Mouse (Mus musculus): ENCODE data around the gene Mad2l2. TPM values are rescaled to one million over a fixed set of nuclear protein-coding genes. Genes with fewer than 3 reads are reported as not detected.
"Not testable (repeated sequence)": the region's sequence is repeated elsewhere in the genome, so short reads cannot be mapped to it uniquely, and the experiment has no call there.

Gene Mad2l2
- polyA plus RNA-seq, 1 experiment from 2014 or later: 47.6 TPM

DNA sequence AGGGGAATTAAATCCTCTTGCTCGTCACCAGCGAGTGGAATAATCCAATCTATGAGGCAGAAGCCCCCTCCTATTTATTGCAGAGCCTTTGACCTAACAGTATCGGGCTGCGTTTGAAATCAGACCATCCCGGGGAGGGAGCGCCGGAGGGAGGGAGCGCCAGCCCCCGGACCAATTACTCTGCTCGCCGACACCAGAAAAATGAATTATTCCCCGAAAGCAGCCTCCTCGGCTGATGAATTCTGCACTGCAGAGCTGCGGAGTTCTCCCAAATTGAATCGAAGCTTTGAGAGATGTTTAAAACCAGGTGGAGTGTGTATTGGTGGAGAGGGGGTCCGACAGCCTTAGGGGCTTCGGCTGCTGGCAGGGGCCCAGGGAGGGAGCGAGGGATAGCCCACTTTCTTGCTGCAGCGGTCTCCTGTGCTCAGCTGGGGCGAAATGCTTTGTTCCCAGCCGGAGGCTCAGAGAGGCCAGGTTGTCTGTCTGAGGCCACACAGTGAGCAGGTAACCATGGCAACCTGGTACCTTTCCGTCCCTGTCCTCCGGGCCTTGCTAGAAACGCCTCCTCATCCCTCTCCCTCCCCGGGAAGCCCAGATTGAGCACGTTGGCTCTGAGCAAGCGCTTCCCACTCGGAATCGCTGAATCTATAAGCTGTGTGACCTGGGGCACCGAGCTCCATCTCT, 43.8 kb downstream of the Mad2l2 start:
- Histone ChIP-seq H3K4me2 (ENCODE audit: low read depth, low read length) (no peak overlapping the region), H3K36me3 (ENCODE audit: control insufficient read depth, insufficient read depth, low read length) (no peaks in the 10 kb centered on the region), H3K9ac (ENCODE audit: low read length) (no peak overlapping the region), H3K4me3 (ENCODE audit: low read length) (no peak overlapping the region), H3K27me3 (ENCODE audit: control insufficient read depth, insufficient read depth, low read depth, low read length) (peaks cover 55% of the 10 kb centered on the region), H3K4me1 (replicated peaks; ENCODE audit: control insufficient read depth, insufficient read depth, low read length) (no peaks in the 10 kb centered on the region), H3K9me3 (ENCODE audit: control insufficient read depth, low read length) (no peaks in the 10 kb centered on the region), H3K27ac (ENCODE audit: low read length) (no peak overlapping the region)
- 2% methylated on average over 30 of the region's 30 CpGs for WGBS
- ATAC-seq (ENCODE audit: low read depth): no peak

DNA sequence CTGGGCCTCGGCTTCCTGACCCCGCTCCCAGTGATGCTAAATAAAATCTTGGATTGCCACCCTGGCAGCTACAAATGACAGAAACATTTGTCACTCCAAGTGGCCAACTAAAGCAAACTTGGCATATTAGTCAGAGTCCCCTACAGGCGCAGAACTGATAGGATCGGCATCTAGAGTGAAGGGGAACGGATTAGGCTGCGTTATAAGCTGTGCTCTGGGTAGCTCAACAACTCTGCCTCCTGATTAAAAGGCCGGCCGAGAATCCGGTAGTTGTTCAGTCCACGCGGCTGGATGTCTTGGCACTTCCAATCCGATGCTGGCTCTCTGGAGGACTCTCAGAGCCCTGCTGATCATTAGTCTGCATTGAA, 44.3 kb downstream of the Mad2l2 start:
- Histone ChIP-seq H3K27me3 (ENCODE audit: control insufficient read depth, insufficient read depth, low read depth, low read length) (peaks cover 54% of the 10 kb centered on the region), H3K4me2 (ENCODE audit: low read depth, low read length) (no peak overlapping the region), H3K4me1 (replicated peaks; ENCODE audit: control insufficient read depth, insufficient read depth, low read length) (no peaks in the 10 kb centered on the region), H3K4me3 (ENCODE audit: low read length) (no peak overlapping the region), H3K9ac (ENCODE audit: low read length) (no peak overlapping the region), H3K27ac (ENCODE audit: low read length) (no peak overlapping the region), H3K9me3 (ENCODE audit: control insufficient read depth, low read length) (no peaks in the 10 kb centered on the region), H3K36me3 (ENCODE audit: control insufficient read depth, insufficient read depth, low read length) (no peaks in the 10 kb centered on the region)
- WGBS: 17% methylated on average over 12 of the region's 12 CpGs
- no peak for ATAC-seq (ENCODE audit: low read depth)

DNA sequence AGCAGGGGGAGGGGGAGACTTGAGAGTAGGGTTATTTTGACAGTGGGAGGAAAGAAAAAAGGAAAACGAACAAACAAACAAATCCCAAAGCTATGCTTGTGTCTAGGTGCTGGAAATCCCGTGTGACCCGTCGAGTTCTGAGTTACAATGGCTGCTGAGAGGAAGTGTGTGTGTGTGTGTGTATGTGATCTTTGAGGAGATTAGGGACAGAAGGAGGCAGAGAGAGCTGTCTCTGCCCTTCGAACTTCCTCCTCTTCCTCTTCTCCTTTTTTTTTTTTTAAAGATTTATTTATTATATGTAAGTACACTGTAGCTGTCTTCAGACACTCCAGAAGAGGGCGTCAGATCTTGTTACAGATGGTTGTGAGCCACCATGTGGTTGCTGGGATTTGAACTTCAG, 46.4 kb downstream of the Mad2l2 start:
- H3K9me3 ChIP-seq (ENCODE audit: control insufficient read depth, low read length); H3K27ac ChIP-seq (ENCODE audit: low read length); H3K4me3 ChIP-seq (ENCODE audit: low read length); H3K4me2 ChIP-seq (ENCODE audit: low read depth, low read length); H3K36me3 ChIP-seq (ENCODE audit: control insufficient read depth, insufficient read depth, low read length); H3K9ac ChIP-seq (ENCODE audit: low read length); ATAC-seq (ENCODE audit: low read depth); H3K4me1 ChIP-seq (replicated peaks; ENCODE audit: control insufficient read depth, insufficient read depth, low read length): not testable (repeated sequence)
- WGBS: 58% methylated on average over 5 of the region's 6 CpGs
- H3K27me3 ChIP-seq (ENCODE audit: control insufficient read depth, insufficient read depth, low read depth, low read length): peaks cover 42% of the 10 kb centered on the region

DNA sequence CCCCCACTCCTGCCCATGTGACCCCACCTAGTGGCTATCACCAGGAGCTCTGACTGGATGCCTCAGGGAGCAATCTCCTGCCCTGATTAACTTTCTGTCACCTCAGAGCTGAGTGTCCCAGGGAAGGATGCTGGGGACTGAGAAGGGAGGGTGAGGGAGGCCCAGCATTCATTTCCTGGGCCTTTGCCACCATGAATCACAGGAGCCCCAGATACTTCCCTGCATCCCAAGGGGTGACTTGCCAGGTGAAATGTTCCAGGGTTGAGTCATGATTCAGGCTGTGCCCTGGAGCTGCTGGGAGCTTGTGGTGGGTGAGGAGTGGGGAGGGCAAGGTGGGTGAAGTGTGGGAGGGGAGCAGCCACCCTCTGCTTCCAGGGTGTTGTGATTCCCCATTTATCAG, 47.5 kb downstream of the Mad2l2 start:
- Histone ChIP-seq H3K4me3 (ENCODE audit: low read length) (no peak overlapping the region), H3K4me2 (ENCODE audit: low read depth, low read length) (no peak overlapping the region), H3K27ac (ENCODE audit: low read length) (no peak overlapping the region), H3K27me3 (ENCODE audit: control insufficient read depth, insufficient read depth, low read depth, low read length) (peaks cover 32% of the 10 kb centered on the region), H3K36me3 (ENCODE audit: control insufficient read depth, insufficient read depth, low read length) (no peaks in the 10 kb centered on the region), H3K9me3 (ENCODE audit: control insufficient read depth, low read length) (no peaks in the 10 kb centered on the region), H3K9ac (ENCODE audit: low read length) (no peak overlapping the region), H3K4me1 (replicated peaks; ENCODE audit: control insufficient read depth, insufficient read depth, low read length) (no peaks in the 10 kb centered on the region)
- no peak for ATAC-seq (ENCODE audit: low read depth)

DNA sequence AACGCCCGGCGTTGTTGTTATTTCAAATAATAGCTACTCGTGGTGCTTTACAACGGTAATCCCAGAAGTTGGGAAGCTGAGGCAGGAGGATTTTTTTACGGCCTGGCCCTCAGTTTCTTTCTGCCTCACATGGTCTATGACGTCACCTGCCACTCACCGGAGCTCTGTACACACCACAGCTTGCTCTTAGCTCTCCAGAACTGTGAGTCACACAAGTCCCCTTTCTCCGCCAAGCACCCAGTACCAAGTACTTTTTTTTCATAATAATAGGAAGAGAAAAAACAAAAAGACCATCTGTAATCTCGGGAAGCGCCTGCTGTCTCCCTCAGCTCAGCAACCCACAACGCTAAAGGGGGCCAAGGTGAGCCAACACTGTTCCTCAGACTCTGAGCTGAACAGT, 51.3 kb downstream of the Mad2l2 start:
- H3K9me3 ChIP-seq (ENCODE audit: control insufficient read depth, low read length): no peaks in the 10 kb centered on the region
- H3K36me3 ChIP-seq (ENCODE audit: control insufficient read depth, insufficient read depth, low read length): no peaks in the 10 kb centered on the region
- no peak overlapping the region for H3K9ac ChIP-seq (ENCODE audit: low read length)
- ATAC-seq (ENCODE audit: low read depth): no peak
- no peaks in the 10 kb centered on the region for H3K4me1 ChIP-seq (replicated peaks; ENCODE audit: control insufficient read depth, insufficient read depth, low read length)
- H3K27ac ChIP-seq (ENCODE audit: low read length): no peak overlapping the region
- H3K4me2 ChIP-seq (ENCODE audit: low read depth, low read length): no peak overlapping the region
- 79% methylated on average over 12 of the region's 12 CpGs for WGBS
- no peak overlapping the region for H3K4me3 ChIP-seq (ENCODE audit: low read length)
- H3K27me3 ChIP-seq (ENCODE audit: control insufficient read depth, insufficient read depth, low read depth, low read length): no peaks in the 10 kb centered on the region; the same call in 1 of the 2 replicates

DNA sequence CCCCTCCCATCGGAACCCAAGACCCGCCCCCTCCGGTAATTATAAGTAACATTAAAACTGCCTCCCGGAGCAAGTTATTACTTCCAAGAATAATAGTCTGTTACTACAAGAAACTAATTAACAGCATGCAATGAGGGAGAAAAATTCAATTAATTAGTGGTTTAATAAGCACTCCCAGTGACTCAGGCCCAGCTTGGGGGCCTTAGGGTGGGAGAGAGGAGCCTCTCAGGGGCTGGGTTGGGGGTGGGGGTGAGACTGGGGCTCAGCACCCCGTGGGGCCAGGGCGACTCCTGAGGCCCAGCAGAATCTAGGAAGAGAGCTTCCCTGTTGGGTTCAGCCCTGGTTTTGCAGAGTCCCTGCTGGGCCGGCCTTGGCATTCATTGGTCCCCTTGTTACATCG, 52.2 kb downstream of the Mad2l2 start:
- no peak for ATAC-seq (ENCODE audit: low read depth)
- Histone ChIP-seq H3K27ac (ENCODE audit: low read length) (no peak overlapping the region), H3K4me2 (ENCODE audit: low read depth, low read length) (no peak overlapping the region), H3K9ac (ENCODE audit: low read length) (no peak overlapping the region), H3K4me1 (replicated peaks; ENCODE audit: control insufficient read depth, insufficient read depth, low read length) (no peaks in the 10 kb centered on the region), H3K27me3 (ENCODE audit: control insufficient read depth, insufficient read depth, low read depth, low read length) (no peaks in the 10 kb centered on the region; the same call in 1 of the 2 replicates), H3K36me3 (ENCODE audit: control insufficient read depth, insufficient read depth, low read length) (no peaks in the 10 kb centered on the region), H3K9me3 (ENCODE audit: control insufficient read depth, low read length) (no peaks in the 10 kb centered on the region), H3K4me3 (ENCODE audit: low read length) (no peak overlapping the region)
- 40% methylated on average over 7 of the region's 8 CpGs for WGBS

DNA sequence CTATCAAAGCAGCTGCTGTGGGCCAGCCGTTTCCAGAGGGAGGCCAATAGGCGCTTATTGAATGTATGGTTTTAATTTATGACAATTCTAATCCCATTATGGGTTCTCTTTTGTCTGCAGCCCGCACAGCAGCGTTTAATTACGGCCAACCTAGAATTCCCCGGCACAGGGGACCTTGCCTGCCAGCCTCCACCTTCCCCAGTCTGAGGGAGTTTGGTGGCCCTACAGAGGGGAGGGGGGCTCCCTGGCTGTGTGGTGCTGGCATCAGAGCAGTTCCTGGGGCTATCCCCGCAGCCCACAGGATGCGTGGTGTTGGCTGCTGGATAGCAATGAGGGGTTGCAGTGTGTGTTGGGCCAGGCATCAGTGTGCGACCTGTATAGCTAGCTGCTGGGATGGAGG, 54.4 kb downstream of the Mad2l2 start:
- Histone ChIP-seq H3K36me3 (ENCODE audit: control insufficient read depth, insufficient read depth, low read length) (no peaks in the 10 kb centered on the region), H3K4me1 (replicated peaks; ENCODE audit: control insufficient read depth, insufficient read depth, low read length) (no peaks in the 10 kb centered on the region), H3K9me3 (ENCODE audit: control insufficient read depth, low read length) (no peaks in the 10 kb centered on the region), H3K4me2 (ENCODE audit: low read depth, low read length) (no peak overlapping the region), H3K27ac (ENCODE audit: low read length) (no peak overlapping the region), H3K4me3 (ENCODE audit: low read length) (no peak overlapping the region), H3K27me3 (ENCODE audit: control insufficient read depth, insufficient read depth, low read depth, low read length) (no peaks in the 10 kb centered on the region; the same call in 1 of the 2 replicates), H3K9ac (ENCODE audit: low read length) (no peak overlapping the region)
- ATAC-seq (ENCODE audit: low read depth): no peak
- 66% methylated on average over 9 of the region's 9 CpGs for WGBS

DNA sequence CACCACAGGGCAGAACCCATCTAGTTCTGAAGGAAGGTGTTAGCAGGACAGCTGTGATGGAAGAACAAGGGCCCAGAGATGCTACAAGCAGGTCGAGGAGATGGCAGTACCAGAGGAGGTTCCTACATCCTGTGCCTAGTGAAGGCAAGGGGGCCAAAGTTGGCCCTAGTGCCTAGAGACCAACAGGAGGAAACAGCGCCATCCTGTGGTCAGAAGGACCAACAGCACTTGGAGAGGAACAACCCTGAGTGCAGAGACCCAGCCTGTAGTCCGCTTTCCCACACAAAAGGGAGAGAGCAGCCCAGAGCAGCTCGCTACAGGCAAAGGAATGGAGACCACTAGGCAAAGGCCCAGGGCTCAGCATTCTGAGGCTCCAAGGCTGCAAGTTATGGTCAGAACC, 55.6 kb downstream of the Mad2l2 start:
- 57% methylated on average over 4 of the region's 4 CpGs for WGBS
- Histone ChIP-seq H3K4me3 (ENCODE audit: low read length) (no peak overlapping the region), H3K27ac (ENCODE audit: low read length) (no peak overlapping the region), H3K36me3 (ENCODE audit: control insufficient read depth, insufficient read depth, low read length) (no peaks in the 10 kb centered on the region), H3K9ac (ENCODE audit: low read length) (no peak overlapping the region), H3K27me3 (ENCODE audit: control insufficient read depth, insufficient read depth, low read depth, low read length) (no peaks in the 10 kb centered on the region; the same call in 1 of the 2 replicates), H3K4me1 (replicated peaks; ENCODE audit: control insufficient read depth, insufficient read depth, low read length) (no peaks in the 10 kb centered on the region), H3K4me2 (ENCODE audit: low read depth, low read length) (no peak overlapping the region), H3K9me3 (ENCODE audit: control insufficient read depth, low read length) (no peaks in the 10 kb centered on the region)
- ATAC-seq (ENCODE audit: low read depth): no peak

DNA sequence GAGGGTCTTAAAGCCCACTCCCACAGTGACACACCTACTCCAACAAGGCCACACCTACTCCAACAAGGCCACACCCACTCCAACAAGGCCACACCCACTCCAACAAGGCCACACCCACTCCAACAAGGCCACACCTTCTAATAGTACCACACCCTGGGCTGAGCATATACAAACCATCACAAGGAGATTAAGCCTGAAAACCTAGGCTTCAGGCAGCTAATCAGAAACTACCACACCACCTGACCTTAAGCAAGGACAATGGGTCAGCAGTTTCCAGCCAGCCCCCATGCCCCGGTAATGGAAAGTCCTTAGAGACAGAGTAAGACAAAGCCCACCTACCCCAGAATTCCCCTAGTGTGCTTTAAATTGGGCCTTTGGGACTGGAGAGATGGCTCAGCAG, 58.6 kb downstream of the Mad2l2 start:
- not testable (repeated sequence) for H3K4me1 ChIP-seq (replicated peaks; ENCODE audit: control insufficient read depth, insufficient read depth, low read length); H3K9me3 ChIP-seq (ENCODE audit: control insufficient read depth, low read length); H3K9ac ChIP-seq (ENCODE audit: low read length); H3K4me2 ChIP-seq (ENCODE audit: low read depth, low read length); H3K36me3 ChIP-seq (ENCODE audit: control insufficient read depth, insufficient read depth, low read length); H3K4me3 ChIP-seq (ENCODE audit: low read length); H3K27ac ChIP-seq (ENCODE audit: low read length); H3K27me3 ChIP-seq (ENCODE audit: control insufficient read depth, insufficient read depth, low read depth, low read length); ATAC-seq (ENCODE audit: low read depth)
- 92% methylated on average over 1 of the region's 1 CpGs for WGBS

DNA sequence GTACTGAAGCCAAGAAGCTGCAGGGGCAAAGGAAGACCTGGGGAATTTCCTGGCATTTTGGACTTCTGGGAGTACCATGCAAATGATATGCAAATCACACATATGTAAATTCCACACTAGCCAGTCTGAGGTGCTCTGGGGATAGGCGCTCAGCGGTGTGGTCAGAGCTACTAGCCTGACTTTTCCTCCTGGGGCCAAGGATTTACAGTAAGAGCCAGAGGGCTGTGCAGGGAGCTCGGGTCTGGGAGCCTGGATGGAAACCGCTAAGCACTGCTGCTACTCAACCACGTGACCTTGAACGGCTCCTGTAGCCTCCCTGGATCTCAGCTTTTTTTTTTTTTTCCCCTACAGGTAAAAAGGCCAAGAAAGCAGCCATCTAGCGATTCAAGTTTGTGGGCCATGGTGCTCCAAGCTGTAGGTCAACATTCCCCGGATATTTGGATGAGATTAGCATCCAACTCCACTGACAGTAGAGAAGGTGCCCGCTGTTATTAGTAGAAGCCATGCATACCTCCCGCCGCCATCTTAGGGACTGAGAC, 62.6 kb downstream of the Mad2l2 start:
- Histone ChIP-seq H3K9me3 (ENCODE audit: control insufficient read depth, low read length) (no peaks in the 10 kb centered on the region), H3K4me3 (ENCODE audit: low read length) (no peak overlapping the region), H3K27me3 (ENCODE audit: control insufficient read depth, insufficient read depth, low read depth, low read length) (no peaks in the 10 kb centered on the region), H3K4me2 (ENCODE audit: low read depth, low read length) (no peak overlapping the region), H3K4me1 (replicated peaks; ENCODE audit: control insufficient read depth, insufficient read depth, low read length) (no peaks in the 10 kb centered on the region), H3K27ac (ENCODE audit: low read length) (no peak overlapping the region), H3K36me3 (ENCODE audit: control insufficient read depth, insufficient read depth, low read length) (no peaks in the 10 kb centered on the region), H3K9ac (ENCODE audit: low read length) (no peak overlapping the region)
- WGBS: 25% methylated on average over 11 of the region's 11 CpGs
- ATAC-seq (ENCODE audit: low read depth): no peak
